Mouse (Mus musculus) cerebellum, postnatal 36 days (tissue): ENCODE data around the gene Lmntd2.

Experiments
- DNase-seq, 2 experiments: peaks; one replicate each; pipeline ENCODE4 v3.0.0; 2021 to 2022; ENCODE audit warnings: mixed read lengths in 2 of 2

Gene Lmntd2

DNA sequence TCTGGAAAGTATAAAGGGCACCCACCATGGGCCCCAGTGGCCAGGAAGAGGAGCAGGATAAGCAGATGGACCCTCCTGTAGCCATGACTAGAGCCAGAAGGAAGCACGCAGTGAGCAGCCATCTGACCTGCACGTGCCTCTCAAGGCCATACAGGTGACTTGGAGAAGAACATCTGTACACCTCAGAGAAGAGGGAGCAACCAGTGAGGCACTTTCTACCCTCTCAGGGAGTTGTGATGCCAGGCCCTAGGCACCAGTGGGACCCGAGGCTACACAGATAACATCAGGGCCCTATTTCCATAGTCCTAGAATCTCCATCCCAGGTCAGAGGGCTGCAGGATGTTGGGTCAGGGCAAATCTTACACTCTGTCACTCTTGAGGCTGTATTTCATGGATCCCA lies 23.7 kb downstream of the Lmntd2 start:
- no peak for DNase-seq

- DNase-seq, result no peak
Observed at GRCm38 (mm10) chr7:141188733-141189132, 25.1 kb downstream of the Lmntd2 start.

GRCm38 (mm10) chr7:141188194-141188593 lies 25.7 kb downstream of the Lmntd2 start:
- no peak for DNase-seq

DNA sequence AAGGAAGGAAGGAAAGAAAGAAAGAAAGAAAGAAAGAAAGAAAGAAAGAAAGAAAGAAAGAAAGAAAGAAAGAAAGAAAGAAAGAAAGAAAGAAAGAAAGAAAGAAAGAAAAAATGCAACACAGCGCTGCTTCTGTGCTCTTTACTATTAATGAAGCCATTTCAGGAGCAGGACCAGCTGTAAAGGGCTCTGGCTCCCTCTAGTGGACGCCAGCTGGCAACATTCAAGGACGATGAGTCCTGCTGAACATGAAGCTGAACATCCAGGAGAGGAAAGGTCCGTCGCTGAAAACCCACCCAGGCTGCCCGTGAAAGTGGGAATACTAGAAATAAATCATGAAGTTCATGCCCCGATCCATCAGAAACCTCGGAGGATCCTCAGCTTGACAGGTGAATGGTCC lies 37.7 kb downstream of the Lmntd2 start:
- DNase-seq, result peak; percentile 88 to 94

- DNase-seq, result no peak
Observed at GRCm38 (mm10) chr7:141175068-141175467, 38.8 kb downstream of the Lmntd2 start.

GRCm38 (mm10) chr7:141173323-141173850 lies 40.5 kb downstream of the Lmntd2 start:
- no peak for DNase-seq

DNA sequence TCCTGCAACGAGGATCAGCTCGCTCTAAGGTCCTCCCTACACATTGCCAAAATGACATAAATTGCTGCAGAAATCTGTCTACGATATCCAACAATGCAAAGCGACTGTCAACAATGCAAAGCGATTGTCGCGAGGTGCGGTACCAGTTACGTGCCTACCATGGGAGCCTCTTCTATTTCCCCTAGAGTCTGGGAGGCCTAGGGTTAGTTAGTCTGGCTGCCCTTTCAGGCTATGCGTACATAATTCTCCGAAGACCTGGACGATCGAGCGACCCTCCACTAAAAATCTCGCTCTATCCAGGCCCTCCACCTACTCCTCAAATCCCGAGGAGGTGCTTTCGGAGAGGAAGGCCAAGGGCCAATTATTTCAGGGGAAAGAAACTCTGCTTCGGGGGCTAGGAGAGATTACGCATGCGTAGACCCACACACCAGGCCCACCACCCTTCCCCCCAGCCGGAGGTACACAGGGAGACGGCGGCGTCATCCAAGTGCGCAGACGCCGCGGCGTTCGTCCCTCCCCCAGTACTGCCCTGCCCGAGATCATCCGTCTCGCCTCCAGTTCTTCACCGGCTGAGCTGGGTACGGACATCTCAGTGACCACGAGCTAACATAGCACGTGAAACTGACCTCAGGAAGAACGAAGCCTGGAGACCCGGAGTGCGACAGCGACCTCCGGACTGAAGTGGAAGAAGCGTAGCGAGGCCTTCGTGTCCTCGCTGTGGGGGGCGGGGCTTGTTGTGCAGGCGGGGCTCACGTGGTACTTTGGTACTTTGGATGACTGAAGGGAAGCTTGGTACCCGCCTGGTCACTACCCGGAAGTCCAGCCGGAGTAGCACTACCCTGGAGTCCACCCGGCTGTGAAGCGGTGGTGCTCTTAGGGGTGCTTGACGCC lies 41.5 kb downstream of the Lmntd2 start, which contains the start of gene Rnh1:
Rnh1 (minus strand) TSS at position 742 of the 891 bp plus-strand sequence.
- peak; percentile 89 to 90 for DNase-seq

DNA sequence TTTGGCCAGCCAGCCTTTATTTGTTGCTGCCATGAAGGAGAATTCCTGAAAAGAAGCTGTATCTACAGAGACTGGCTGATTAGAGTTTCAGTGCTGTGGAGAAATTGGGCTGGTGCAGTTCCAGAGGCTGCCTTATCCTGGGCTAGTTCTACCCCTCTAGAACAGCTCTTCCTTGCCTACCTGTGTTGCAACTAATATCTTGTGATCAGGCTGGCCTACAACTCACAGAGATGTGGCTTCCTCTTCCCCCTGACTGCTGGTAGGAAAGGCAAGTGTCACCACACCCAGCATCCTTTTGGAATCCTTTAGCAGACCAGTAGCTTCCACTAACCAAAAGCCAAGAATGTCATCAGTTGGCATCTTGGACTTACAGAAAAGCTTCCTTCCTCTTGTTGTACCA lies 44.0 kb downstream of the Lmntd2 start:
- no peak for DNase-seq

DNA sequence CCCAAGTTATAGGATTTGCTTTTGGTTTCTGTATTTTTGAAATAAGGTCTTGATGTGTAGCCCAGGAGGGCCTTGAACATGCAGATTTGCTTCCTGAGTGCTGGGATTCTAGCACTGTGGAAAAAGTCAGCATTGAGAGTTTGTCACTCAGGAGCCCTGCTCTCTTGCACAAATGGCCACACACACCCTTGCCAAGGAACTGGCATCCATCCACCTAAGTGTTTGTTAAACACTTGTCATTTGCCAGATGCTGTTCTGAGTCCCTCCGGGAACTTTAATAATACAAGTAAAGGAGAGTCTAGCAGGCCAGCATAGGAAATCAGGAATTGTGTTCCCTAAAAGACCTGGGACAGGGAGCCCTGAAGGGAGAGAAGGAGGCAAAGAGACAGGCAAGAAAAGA lies 44.6 kb downstream of the Lmntd2 start:
- DNase-seq, result no peak

DNA sequence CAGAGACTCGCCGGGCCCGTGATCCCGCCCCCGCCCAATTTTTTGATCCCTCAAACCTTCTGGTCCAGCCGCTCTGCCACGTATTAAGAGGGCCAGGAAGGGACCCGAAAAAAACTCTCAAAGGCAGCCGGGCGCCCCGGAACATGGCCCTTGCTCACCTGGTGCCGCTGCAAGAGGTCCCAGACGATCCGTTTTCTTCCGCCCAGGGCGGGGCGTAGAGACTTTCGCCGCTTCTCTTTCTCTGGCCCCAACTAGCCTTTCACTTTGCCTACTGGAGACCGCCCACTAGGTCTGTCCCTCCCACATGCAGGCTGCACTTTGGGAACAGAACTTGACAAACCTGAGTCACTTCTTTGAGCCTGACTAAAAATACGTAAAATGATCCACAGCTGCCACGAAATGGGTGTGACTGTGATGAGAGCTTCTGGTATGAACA lies 45.3 kb downstream of the Lmntd2 start:
- DNase-seq, result no peak

DNA sequence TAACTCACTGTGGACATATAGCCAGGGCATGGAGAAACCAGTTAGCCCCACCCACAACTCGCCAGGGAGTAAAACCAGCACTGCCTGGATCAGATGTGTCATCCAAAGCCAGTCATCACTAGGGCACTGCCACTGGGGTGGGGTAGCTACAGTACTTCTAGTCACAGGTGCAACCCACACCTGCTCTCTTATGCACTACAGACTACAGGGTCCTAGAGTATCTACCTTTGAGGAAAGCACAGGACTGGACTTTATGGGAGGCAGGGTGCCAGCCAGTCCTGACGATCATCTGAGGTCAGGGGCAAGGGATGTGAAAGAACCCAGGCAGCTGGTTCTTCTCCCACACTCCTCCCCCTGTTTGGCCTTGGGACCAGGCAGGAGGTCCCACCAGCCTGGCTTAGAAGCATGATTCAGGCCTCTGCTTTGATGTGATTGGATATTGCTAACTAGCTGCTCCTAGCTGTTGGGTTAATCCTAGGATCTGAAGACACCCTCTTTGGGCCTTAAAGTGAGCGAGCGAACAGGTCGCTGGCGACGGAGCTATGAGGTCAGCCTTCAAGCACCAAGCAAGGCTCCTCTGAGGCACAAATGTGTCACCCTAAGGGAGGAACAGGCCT lies 45.9 kb downstream of the Lmntd2 start:
- DNase-seq, result no peak

GRCm38 (mm10) chr7:141164850-141165249 lies 49.0 kb downstream of the Lmntd2 start:
- no peak for DNase-seq

DNA sequence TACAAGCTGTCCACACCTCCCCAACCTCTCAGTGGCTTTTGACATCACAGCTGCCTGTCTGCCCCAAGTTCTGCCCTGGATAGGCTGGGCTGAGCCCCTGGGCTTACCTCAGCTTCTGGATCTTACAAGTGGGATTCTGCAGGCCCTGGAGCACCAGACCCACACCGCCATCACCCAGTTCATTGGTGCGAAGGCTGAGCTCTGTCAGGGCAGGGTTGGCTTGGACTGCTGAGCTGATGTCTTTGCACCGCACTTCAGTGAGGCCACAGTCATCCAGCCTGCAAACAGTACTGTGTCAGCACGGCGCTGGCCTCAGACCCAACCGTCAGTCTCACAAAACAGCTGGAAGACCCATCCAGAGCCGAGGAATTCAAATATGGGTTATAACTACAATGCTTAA lies 49.5 kb downstream of the Lmntd2 start:
- no peak for DNase-seq
